Mouse (Mus musculus) lung, embryonic 15.5 days (tissue): ENCODE measurements around the gene Rbm18. TPM values are rescaled to one million over a fixed set of nuclear protein-coding genes. Genes with fewer than 3 reads are reported as not detected.
"Not testable (repeated sequence)": the region's sequence is repeated elsewhere in the genome, so short reads cannot be mapped to it uniquely, and the experiment has no call there.

ENCODE experiments used
- ATAC-seq: fragments of 200-750 bp; cut with Nextera tagmentation; 2 replicates; pipeline ENCODE4 v1.8.0; 2017; ENCODE audit warnings: moderate number of reproducible peaks, borderline replicate concordance; ENCODE audit not compliant: low FRiP score, low TSS enrichment; ENCODE audit errors: extremely low read depth
- H3K27ac ChIP-seq: fragments of 300-500 bp; sonication (generic); 2 replicates; pipeline ENCODE4 v1.5.1; 2015; ENCODE audit warnings: moderate library complexity, mild to moderate bottlenecking, inconsistent platforms
- H3K27me3 ChIP-seq: fragments of 300-500 bp; sonication (generic); 2 replicates; pipeline ENCODE4 v1.6.1; 2015; ENCODE audit warnings: inconsistent platforms
- H3K36me3 ChIP-seq: fragments of 300-500 bp; sonication (generic); 2 replicates; pipeline ENCODE4 v1.6.1; 2015; ENCODE audit warnings: inconsistent platforms
- H3K4me1 ChIP-seq: fragments of 300-500 bp; sonication (generic); 2 replicates; pipeline ENCODE4 v1.6.1; 2015; ENCODE audit warnings: inconsistent platforms
- H3K4me2 ChIP-seq: fragments of 300-500 bp; sonication (generic); 2 replicates; pipeline ENCODE4 v1.6.1; 2015; ENCODE audit warnings: inconsistent platforms, mild to moderate bottlenecking, moderate library complexity
- H3K4me3 ChIP-seq: fragments of 300-500 bp; sonication (generic); 2 replicates; pipeline ENCODE4 v1.5.1; 2015; ENCODE audit warnings: mild to moderate bottlenecking, inconsistent platforms
- H3K9ac ChIP-seq: fragments of 300-500 bp; sonication (generic); 2 replicates; pipeline ENCODE4 v1.6.1; 2015; ENCODE audit warnings: inconsistent platforms
- H3K9me3 ChIP-seq: fragments of 300-500 bp; sonication (generic); 2 replicates; pipeline ENCODE4 v1.6.1; 2016; ENCODE audit warnings: inconsistent platforms
- WGBS: fragments of 180-500 bp; shearing (Covaris S2); methylation state at CpG from one replicate; pipeline ENCODE4 v1.1.7; 2015; 5-methylcytosine and 5-hydroxymethylcytosine counted together
- polyA plus RNA-seq: library from polyadenylated mRNA; unstranded; fragments of >200 nt; fragmentation: Nextera tagmentation; extraction: Ambion mirVana; gene quantifications from 2 replicates; pipeline ENCODE4 v1.2.1, GENCODE M21; 2015

Gene Rbm18
- polyA plus RNA-seq, 1 experiment from 2014 or later, result 73.5 TPM

DNA sequence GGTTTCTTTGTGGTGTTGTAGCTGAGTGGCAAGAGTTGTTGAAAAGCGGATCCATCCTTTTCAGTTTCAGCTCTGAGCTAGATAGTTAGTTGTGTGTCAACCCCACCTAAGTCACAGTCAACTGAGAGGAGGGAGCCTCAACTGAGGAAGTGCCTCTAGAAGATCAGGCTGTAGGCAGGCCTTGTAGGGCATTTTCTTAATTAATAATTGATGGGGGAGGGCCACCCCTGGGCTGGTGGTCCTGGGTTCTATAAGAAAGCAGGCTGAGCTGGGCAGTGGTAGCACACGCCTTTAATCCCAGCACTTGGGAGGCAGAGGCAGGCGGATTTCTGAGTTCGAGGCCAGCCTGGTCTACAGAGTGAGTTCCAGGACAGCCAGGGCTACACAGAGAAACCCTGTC is 15.8 kb upstream of the Rbm18 start:
- not testable (repeated sequence) for H3K4me3 ChIP-seq, H3K27ac ChIP-seq, H3K4me2 ChIP-seq, H3K9ac ChIP-seq, H3K9me3 ChIP-seq, H3K27me3 ChIP-seq, ATAC-seq, H3K4me1 ChIP-seq
- 90% methylated on average over 4 of the region's 4 CpGs for WGBS
- peaks cover 14% of the 10 kb centered on the region for H3K36me3 ChIP-seq

DNA sequence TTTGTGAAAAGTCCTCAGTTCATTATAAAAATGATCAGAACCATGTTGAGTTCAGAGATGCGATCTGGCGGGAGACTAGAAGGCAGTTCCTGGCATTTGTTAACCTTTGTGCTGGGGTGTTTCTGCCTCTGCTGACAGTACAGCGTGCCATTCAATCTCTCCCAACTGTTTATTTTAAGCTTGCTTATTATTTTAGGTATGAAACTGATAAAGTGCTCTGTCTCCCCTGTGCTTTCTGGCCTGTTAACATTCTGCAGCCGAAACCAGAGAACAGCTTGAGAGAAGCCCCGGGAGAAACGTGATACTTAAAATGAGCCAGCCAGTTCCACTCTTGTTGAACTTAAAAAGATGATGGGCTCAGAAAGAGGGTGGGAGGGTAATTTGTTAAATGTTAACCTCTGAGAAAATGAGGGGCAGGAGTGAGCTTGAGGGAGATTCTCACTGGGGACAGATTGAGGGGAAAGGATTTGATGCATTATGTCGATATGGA is 12.3 kb upstream of the Rbm18 start:
- peaks cover 9% of the 10 kb centered on the region for H3K36me3 ChIP-seq
- H3K4me3 ChIP-seq, result no peak overlapping the region
- no peak overlapping the region for H3K27ac ChIP-seq
- H3K27me3 ChIP-seq, result no peaks in the 10 kb centered on the region
- H3K9ac ChIP-seq, result no peak overlapping the region
- 55% methylated on average over 7 of the region's 7 CpGs for WGBS
- H3K4me2 ChIP-seq, result no peak overlapping the region
- no peak for ATAC-seq
- H3K4me1 ChIP-seq, result no peaks in the 10 kb centered on the region
- no peaks in the 10 kb centered on the region for H3K9me3 ChIP-seq

DNA sequence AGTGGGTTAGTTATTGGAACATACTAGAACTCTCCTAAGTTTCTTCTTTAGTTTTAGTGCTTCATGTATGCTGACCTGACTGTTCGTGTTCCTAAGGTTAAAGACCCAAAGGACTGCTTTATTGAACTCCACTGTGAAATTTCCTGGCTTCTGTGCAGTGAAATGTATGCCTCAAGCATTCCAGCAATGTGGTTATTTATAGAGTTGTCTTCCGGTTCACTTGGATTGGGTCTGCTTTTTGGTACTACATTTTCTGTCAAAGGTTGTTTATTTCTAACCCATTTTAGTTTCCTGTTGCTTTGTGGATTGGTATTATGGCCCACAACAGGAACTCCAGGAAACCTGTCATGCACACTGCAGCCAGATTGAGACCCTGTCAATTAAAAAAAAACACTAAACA is 2.5 kb upstream of the Rbm18 start:
- Histone ChIP-seq H3K9me3 (no peaks in the 10 kb centered on the region), H3K4me1 (peaks cover 23% of the 10 kb centered on the region), H3K27ac (peak overlapping the region; percentile 41; the same call in 1 of the 2 replicates), H3K36me3 (peaks cover 11% of the 10 kb centered on the region), H3K4me2 (no peak overlapping the region), H3K27me3 (no peaks in the 10 kb centered on the region), H3K9ac (no peak overlapping the region), H3K4me3 (no peak overlapping the region)
- 39% methylated on average over 2 of the region's 2 CpGs for WGBS
- ATAC-seq, result no peak

DNA sequence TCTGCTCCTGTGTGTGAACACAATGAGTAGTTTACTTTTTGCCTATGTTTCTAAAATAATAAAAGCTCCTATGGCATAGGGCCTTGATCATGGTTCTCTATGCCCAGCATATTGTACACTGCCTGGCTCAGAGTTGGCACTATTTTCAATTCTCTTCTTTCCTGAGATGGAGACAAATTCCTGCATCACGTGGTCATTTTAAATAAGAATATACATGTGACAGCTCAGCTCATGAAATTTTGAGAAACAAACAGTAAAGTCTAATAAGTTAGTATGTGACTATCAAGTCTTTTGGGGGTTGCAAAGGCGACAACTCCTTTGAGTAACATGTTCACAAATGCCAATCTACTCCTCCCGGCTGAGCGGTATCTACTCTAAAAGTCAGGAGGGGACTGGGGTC is 686 bp downstream of the Rbm18 start:
- peaks cover 23% of the 10 kb centered on the region for H3K4me1 ChIP-seq
- H3K4me2 ChIP-seq, result peak overlapping the region; percentile 69
- no peaks in the 10 kb centered on the region for H3K9me3 ChIP-seq
- H3K27ac ChIP-seq, result peak overlapping the region; percentile 96
- no peak for ATAC-seq
- H3K9ac ChIP-seq, result peak overlapping the region; percentile 76
- H3K36me3 ChIP-seq, result peaks cover 34% of the 10 kb centered on the region
- no peaks in the 10 kb centered on the region for H3K27me3 ChIP-seq
- H3K4me3 ChIP-seq, result peak overlapping the region; percentile 86
- WGBS, result 0% methylated on average over 4 of the region's 4 CpGs

DNA sequence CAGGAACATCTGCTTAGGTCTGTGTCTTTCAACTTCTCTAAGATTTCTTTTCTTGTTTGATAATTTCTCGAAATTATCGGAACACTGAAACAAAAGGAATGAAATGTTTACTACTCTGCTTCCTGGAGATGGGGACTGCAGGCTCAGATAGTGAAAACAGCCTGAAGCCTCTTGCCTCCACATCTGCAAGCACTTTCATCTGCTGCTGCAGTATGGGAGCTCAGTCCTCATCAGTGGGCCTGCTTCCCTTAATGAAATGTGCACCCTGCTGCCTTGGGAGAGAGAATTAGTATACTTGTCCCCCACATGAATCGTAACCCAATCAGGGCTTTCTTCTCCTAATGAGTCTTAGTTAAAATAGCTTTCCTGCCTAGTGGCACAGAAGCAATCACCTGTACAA is 7.5 kb downstream of the Rbm18 start:
- H3K36me3 ChIP-seq, result peaks cover 72% of the 10 kb centered on the region
- no peak overlapping the region for H3K9ac ChIP-seq
- H3K27ac ChIP-seq, result peak overlapping the region; percentile 60; the same call in 1 of the 2 replicates
- H3K4me2 ChIP-seq, result no peak overlapping the region
- no peak for ATAC-seq
- no peaks in the 10 kb centered on the region for H3K9me3 ChIP-seq
- peaks cover 4% of the 10 kb centered on the region; the same call in 1 of the 2 replicates for H3K4me1 ChIP-seq
- 74% methylated on average over 3 of the region's 3 CpGs for WGBS
- no peaks in the 10 kb centered on the region for H3K27me3 ChIP-seq
- H3K4me3 ChIP-seq, result no peak overlapping the region

DNA sequence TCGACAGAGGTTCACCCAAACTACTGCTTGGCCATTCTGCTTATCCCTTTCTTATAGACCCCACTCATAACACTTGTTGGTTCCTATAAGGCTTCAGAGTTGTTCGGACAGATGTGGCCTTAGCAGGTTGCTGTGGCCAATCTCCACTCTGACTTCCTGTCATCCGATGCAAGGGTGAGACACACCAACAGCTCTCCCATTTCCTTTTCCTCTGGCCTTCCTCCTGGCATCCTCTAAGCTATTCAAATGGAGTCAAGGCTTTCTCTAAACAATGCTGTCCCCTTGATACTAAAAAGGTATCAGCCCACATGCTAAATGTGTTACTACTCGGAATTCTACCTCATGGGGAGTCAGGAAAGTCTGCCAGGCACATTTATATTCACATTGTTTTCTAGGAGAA is 8.6 kb downstream of the Rbm18 start:
- H3K9me3 ChIP-seq, result no peaks in the 10 kb centered on the region
- H3K4me2 ChIP-seq, result no peak overlapping the region
- no peak for ATAC-seq
- H3K4me3 ChIP-seq, result no peak overlapping the region
- no peak overlapping the region for H3K9ac ChIP-seq
- H3K36me3 ChIP-seq, result peaks cover 71% of the 10 kb centered on the region
- WGBS, result 62% methylated on average over 4 of the region's 4 CpGs
- no peaks in the 10 kb centered on the region for H3K27me3 ChIP-seq
- H3K27ac ChIP-seq, result peak overlapping the region; percentile 70
- H3K4me1 ChIP-seq, result peaks cover 4% of the 10 kb centered on the region; the same call in 1 of the 2 replicates

DNA sequence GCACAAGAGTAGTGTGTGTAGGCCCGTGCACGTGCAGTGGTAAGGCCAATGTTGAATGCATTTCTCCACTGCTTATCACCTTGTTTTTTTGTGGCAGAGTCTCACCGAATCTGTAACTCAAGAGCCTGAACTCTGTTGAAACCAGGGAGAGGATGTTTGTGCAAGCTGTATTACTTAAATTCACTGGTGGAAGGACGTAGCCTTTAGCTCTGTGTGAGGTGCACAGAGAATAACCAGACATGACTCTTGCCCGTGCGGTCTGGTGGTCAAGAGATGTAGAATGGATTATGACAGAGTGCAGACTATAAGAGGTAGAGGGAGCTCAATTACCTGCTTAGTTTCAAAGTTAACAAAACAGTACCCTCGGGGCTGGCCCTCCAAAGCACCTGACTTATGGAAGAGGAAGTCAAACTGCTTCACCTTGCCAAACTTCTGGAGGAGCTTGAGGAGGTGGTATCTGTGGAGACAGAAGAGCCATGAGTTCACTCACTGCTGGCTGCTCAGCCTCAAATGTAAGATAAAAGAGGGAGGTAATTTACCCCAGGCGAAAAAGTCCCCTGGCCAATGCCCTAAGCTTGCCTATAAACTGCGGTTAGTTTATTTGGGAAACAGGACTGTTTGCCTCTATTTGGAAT is 9.7 kb downstream of the Rbm18 start:
- H3K4me2 ChIP-seq, result no peak overlapping the region
- no peak overlapping the region for H3K9ac ChIP-seq
- H3K9me3 ChIP-seq, result no peaks in the 10 kb centered on the region
- ATAC-seq, result no peak
- no peak overlapping the region for H3K4me3 ChIP-seq
- 88% methylated on average over 9 of the region's 9 CpGs for WGBS
- H3K27me3 ChIP-seq, result no peaks in the 10 kb centered on the region
- no peak overlapping the region for H3K27ac ChIP-seq
- peaks cover 4% of the 10 kb centered on the region; the same call in 1 of the 2 replicates for H3K4me1 ChIP-seq
- peaks cover 70% of the 10 kb centered on the region for H3K36me3 ChIP-seq

DNA sequence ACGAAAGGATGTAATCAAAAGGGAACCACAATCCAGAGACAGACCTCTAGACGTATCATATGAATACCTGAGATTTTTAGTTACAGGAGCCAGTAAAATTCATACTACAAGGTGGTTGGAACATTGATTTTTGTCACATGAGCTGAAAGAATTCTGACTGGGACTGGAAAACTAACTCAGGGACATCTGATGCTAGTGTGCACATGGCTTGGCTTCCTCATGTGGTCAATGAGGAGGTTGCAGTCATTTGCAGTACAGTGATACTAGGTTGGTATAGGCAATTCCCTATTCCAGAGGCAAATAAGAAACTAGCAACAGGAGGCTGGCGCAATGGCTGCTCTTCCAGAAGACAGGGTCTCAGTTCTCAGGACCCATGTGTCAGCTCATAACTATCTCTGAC is 23.9 kb downstream of the Rbm18 start:
- Histone ChIP-seq H3K4me1 (no peaks in the 10 kb centered on the region), H3K27ac (no peak overlapping the region), H3K4me3 (no peak overlapping the region), H3K9ac (no peak overlapping the region), H3K4me2 (no peak overlapping the region), H3K27me3 (peaks cover 35% of the 10 kb centered on the region), H3K36me3 (peaks cover 21% of the 10 kb centered on the region), H3K9me3 (no peaks in the 10 kb centered on the region)
- no peak for ATAC-seq
- WGBS, result 69% methylated on average over 3 of the region's 3 CpGs

DNA sequence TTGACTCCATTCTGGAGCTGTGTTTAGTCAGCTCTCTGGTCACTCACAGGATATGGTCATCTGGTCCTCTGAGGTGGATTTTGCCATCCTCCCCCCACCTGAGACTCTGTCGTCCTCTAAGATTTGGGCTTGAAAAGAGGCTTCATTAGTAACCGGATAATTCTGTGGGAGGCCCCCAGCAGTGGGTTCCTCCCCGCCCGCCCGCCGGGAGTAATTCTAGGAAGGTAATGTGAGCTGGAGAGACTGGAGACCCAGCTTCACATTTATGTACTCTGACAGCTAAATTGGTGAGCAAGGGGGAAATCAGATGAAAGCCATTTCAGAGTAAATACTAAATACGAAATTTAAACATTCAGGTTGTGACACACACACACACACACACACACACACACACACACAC is 28.0 kb downstream of the Rbm18 start:
- Histone ChIP-seq H3K4me2 (no peak overlapping the region), H3K4me3 (no peak overlapping the region), H3K36me3 (no peaks in the 10 kb centered on the region), H3K27ac (no peak overlapping the region), H3K9ac (no peak overlapping the region), H3K9me3 (no peaks in the 10 kb centered on the region), H3K4me1 (peaks cover 22% of the 10 kb centered on the region), H3K27me3 (peaks cover 74% of the 10 kb centered on the region)
- ATAC-seq, result no peak
- WGBS, result 7% methylated on average over 7 of the region's 7 CpGs

DNA sequence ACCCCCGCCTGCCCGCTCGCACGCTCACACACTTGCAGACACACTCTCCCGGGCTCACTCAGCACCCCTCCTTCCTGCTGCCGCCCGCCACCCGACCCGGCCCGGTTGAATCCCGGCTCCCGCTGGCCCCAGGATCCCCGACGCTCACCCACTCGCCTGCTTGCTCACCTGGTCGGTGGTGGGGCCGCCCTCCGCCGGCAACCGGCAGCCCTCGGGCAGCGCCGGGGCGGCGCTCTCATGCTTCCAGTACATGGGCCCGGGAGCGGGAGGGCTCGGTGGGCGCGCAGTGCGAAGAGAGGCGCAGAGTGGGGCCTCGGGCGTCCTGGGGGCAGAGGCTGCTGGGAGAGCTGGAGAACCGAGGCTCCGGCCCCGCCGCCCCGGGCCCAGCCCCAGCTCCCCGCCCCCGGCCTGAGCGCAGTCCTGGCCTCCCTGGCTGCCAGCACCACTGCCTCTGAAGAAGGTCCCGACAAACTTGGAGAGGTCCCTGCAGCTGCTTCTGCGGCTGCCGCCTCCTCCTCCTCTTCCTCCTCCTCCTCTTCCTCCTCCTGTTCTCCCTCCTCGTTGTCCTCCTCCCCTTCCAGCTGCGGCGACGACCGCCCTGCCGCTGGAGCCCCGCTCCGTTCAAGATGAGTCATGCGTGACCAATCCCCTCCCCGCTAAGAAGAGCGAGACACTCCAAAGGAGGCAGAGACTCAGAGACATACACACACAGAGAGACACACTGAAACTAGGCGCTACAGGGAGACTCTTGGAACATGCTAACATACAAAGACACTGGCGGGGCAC is 31.4 kb downstream of the Rbm18 start, which contains the start of gene Lhx6:
Lhx6 (minus strand) TSS at position 453 of the 786 bp plus-strand sequence.
- under 1% methylated on average over 49 of the region's 58 CpGs for WGBS
- peak within 1 kb of the TSS; percentile 41 for H3K9ac ChIP-seq
- peak within 1 kb of the TSS; percentile 33 for H3K27ac ChIP-seq

DNA sequence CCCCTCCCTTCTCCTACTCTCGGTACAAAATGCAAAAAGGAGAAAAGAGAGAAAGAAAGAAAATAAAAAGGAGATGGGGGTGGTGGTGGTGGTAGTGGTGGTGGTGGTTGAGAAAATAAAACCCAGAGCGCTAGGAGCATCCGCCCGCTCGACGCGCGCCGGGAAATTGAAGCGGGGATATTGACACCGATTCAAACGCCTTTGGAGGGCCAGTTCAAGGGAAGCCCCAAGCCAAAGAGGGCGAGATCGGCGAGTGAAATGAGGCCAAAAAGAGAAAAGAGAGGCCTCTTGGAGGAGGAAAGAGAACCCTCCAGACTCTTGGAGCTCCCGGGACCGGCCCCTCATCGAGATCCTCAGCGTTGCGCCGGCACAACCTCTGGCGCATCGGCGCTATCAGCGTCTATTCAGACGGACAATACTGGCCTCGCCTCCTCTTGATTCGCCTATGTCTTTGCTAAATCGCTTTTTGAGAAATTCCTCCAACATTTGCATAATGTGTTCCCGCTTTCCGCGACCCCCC is 32.1 kb downstream of the Rbm18 start:
- H3K4me3 ChIP-seq, result peak overlapping the region; percentile 48
- no peak for ATAC-seq

More for the DNA sequence above, 31.4 kb downstream of the Rbm18 start, which contains the start of gene Lhx6:
- Histone ChIP-seq H3K4me2 (peak within 1 kb of the TSS; percentile 84), H3K4me1 (peaks cover 37% of the 10 kb centered on the region), H3K36me3 (no peaks in the 10 kb centered on the region), H3K27me3 (peaks cover 97% of the 10 kb centered on the region), H3K9me3 (no peaks in the 10 kb centered on the region), H3K4me3 (peak within 1 kb of the TSS; percentile 48)
- ATAC-seq, result peak; percentile 44; the same call in 1 of the 2 replicates

More for the DNA sequence above, 32.1 kb downstream of the Rbm18 start:
- H3K4me1 ChIP-seq, result peaks cover 37% of the 10 kb centered on the region
- peak overlapping the region; percentile 33; the same call in 1 of the 2 replicates for H3K27ac ChIP-seq
- peak overlapping the region; percentile 41; the same call in 1 of the 2 replicates for H3K9ac ChIP-seq
- H3K9me3 ChIP-seq, result no peaks in the 10 kb centered on the region
- H3K4me2 ChIP-seq, result peak overlapping the region; percentile 84
- peaks cover 97% of the 10 kb centered on the region for H3K27me3 ChIP-seq
- H3K36me3 ChIP-seq, result no peaks in the 10 kb centered on the region
- under 1% methylated on average over 32 of the region's 32 CpGs for WGBS
